Mouse (Mus musculus): Measurements from ENCODE around the gene Gpsm3.

Gpsm3 gene

GRCm38 (mm10) chr17:34629796-34630603, 40.4 kb downstream of the Gpsm3 start:
- DNase-seq (ENCODE audit: low spot score): no peak

GRCm38 (mm10) chr17:34630761-34631301, 41.2 kb downstream of the Gpsm3 start:
- no peak for DNase-seq (ENCODE audit: low spot score)

- DNase-seq (ENCODE audit: low spot score): no peak
These were observed 42.0 kb downstream of the Gpsm3 start for GRCm38 (mm10) chr17:34631647-34632046.

- DNase-seq (ENCODE audit: low spot score): no peak
These were observed 42.7 kb downstream of the Gpsm3 start for GRCm38 (mm10) chr17:34632261-34632691.

GRCm38 (mm10) chr17:34635671-34636070, 46.1 kb downstream of the Gpsm3 start:
- no peak for DNase-seq (ENCODE audit: low spot score)

GRCm38 (mm10) chr17:34637459-34637858, 47.9 kb downstream of the Gpsm3 start:
- no peak for DNase-seq (ENCODE audit: low spot score)

GRCm38 (mm10) chr17:34639461-34640255, 50.1 kb downstream of the Gpsm3 start:
- DNase-seq (ENCODE audit: low spot score): no peak

- no peak for DNase-seq (ENCODE audit: low spot score)
These were observed 51.4 kb downstream of the Gpsm3 start for GRCm38 (mm10) chr17:34640778-34641601.
